Mouse (Mus musculus): ENCODE measurements around the gene Tspan1.

Tspan1 gene

GRCm38 (mm10) chr4:116167404-116167803 lies at the start of gene Tspan1:
Tspan1 (minus strand) TSS chr4:116167601.
- no peak for DNase-seq

GRCm38 (mm10) chr4:116217046-116217445 lies 49.6 kb upstream of the Tspan1 start:
- peak; percentile 51 for DNase-seq

DNA sequence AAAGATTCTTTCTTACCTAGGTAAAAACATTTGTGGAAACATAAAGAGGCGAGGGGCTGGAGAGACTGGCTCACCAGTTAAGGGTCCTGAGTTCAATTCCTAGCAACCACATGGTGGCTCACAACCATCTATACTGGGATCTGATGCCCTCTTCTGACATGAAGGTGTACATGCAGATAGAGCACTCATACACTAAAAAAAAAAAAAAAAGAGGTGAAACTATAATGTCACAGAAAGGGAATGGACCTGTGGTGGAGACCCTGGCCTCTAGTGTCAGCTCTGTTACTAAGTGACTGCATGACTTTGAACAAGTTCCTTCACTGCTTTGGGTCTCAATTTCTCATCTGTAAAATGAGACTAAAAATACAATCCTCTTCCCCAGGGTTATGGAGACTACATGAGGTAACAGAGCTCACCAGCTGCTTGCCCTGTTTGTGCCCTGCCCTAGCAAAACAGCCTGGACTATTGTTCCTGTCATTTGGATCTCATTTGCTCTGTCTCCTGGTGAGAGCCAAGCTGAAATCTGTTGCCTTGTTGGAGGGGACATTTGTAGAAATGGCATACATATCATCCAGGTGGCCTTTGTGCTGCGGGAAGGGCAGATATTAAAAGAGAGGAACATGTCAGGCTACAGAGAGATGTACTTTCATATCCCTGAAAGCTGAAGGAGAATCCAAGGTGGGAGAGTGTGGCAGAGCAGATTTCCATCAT lies 48.6 kb upstream of the Tspan1 start:
- peak; percentile 76 for DNase-seq

DNA sequence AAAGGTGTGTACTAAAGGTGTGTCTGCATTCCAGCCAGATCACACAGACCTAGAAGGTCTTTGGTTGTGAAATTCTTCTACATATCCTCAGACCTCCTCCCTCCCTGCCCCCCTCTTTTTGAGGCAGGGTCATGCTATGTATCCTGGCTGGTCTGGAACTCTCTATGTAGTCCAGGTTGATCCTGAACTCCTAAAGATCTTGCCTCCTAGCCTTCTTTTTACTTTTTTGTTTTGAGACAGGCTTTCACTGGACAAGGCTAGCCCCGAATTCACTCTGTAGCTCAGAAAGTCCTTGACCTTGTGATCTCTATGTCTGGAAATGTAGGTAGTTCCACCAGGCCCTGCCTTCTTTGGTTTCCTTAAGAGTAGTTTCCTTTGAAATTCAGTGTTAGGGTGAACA lies 41.5 kb upstream of the Tspan1 start:
- no peak for DNase-seq

DNA sequence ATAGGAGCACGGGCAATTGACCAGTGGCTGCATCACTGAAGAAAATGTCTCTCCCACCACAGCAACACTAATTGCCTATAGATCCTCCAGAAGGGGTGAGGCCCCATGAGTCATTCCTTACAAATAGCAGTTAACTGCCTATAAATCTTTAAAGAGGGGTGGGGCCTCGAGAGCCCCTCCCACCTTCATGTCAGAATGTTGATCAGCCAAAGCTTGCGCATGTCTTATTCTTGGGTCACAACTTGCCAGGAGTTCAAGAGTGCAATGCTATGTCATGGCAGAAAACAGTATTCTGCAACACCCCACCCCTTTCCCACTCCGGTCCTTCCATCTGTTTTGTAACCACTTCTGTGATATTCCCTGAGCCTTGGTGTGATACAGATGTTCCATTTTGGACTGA lies 39.1 kb upstream of the Tspan1 start:
- no peak for DNase-seq

GRCm38 (mm10) chr4:116204422-116204821 lies 37.0 kb upstream of the Tspan1 start:
- DNase-seq = no peak

GRCm38 (mm10) chr4:116198422-116198821 lies 31.0 kb upstream of the Tspan1 start:
- no peak for DNase-seq

- no peak for DNase-seq
Observed at GRCm38 (mm10) chr4:116193583-116194383, 26.4 kb upstream of the Tspan1 start.

GRCm38 (mm10) chr4:116192286-116192835 lies 25.0 kb upstream of the Tspan1 start:
- peak; percentile 94 for DNase-seq

DNA sequence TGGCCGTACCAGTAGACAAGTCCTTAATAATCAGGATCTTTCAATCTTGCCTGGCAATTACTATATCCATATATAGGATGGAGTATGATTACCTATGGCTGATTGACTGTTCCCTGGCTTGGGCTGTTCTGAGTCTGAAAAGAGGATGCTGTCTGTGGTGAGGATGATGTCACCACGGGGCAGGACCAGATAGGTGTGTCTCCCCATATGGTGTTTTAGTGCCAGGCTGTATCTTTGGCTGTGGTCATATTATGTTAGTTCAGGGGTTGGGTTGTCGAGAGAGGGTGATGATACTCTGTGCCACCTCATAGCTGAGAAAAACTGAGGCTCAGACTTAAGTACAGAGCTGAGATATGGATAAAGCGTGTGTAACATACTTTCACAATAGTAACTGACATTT lies 17.7 kb upstream of the Tspan1 start:
- DNase-seq = no peak

- peak; percentile 96 for DNase-seq
Observed at GRCm38 (mm10) chr4:116182745-116183144, 15.3 kb upstream of the Tspan1 start.

DNA sequence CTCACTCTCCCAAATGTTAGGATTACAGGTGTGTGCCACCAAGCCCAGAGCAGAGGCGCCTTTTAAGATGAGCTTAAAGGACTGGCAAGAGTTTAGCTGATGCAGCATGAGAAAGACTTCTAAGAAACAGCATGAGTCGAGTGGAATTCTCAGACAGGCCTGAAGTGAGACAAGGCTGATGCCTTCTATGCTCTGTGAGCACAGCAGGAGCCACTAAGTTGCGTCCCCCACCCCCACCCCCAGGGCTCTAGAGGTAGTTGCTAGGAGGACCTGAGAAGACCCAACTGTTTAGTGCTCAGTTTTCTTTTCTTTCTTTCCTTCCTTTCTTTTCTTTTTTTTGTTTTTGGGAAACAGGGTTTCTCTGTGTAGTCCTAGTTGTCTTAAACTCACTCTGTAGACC lies 14.7 kb upstream of the Tspan1 start:
- DNase-seq = no peak

DNA sequence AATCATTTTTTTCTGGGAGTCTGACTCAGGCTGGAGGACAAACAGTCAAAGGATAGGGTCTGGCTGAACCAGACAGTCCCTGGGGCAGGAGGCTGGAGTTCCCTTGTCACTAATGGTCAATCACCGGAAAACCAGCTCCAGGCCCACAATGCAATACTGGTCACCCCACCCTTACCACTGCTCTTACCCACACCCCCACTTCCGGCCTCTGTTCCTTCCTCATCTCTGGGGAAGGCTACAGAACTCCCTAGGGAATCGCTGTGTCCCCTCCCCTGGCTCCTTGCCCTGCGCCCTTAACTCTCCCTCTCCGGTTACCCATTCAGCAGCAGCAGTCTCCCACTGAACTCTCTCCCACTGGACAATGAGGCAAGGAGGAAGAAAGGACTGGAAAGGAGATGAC lies 9.7 kb upstream of the Tspan1 start:
- DNase-seq = peak; percentile 99

GRCm38 (mm10) chr4:116176543-116176988 lies 9.2 kb upstream of the Tspan1 start:
- DNase-seq = peak; percentile 99

DNA sequence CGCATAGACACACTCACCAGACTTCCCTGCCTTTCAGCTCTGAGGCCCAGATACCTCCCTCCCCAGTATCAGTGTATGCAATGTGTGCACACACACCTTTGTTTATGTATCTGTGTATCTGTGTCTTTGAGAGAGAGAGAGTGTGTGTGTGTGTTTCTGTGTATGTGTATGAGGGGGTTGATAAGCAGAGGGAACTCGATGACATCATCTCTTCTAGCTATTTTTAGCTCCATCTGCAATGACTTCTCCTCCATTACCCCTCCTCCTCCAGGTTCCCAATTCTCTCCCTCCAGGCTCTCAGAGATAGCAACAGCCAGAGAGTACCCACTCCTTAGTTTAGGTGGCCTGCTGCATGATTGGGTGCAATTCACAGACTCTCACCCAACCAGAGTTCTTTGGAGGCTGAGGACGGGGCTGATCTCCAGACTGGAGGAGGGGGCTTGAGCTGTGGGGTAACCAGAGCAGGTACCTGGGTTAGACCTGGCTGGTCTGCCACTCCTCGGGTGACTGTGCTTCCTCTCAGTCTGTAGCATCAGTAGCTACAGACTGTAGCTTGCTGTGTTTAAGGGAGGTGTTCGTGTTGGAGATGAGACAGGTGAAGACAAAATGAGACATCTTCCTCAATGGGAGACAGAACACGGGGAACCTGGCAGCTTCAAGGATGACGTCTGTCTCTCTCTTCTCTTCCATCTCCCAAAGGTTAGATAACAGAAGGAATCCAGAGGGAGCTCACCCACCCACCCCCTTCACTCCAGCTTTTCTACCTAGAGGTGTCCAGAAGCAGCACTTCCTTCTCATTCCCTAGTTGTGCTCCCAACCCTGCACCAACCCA lies 8.5 kb upstream of the Tspan1 start:
- DNase-seq = no peak

GRCm38 (mm10) chr4:116175136-116175535 lies 7.7 kb upstream of the Tspan1 start:
- no peak for DNase-seq

GRCm38 (mm10) chr4:116174466-116175116 lies 7.2 kb upstream of the Tspan1 start:
- no peak for DNase-seq

- no peak for DNase-seq
Observed at GRCm38 (mm10) chr4:116173752-116174151, 6.4 kb upstream of the Tspan1 start.

DNA sequence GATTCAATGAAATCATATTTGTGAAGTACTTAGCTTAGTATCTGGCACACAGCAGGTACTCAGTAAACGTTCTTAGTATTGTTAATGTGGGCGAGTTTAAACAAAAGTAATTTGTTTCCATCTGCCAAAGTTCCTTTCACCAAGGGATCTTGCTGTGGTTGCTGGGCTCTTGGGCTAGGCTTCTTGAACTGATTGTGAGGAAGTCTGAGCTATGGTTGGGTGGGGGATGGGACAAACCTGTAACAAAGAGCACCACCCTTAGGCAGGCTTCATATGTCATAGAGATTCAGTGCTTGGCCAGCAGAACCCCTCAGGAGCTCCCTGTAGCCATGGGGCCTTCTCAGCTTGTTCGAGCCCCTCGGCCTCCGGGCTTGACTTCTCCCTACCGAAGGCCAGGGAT lies 5.7 kb upstream of the Tspan1 start, which contains the start of the genes 1700042G07Rik and Gm49337:
TSS of gene 1700042G07Rik (plus strand) at position 301 of the 400 bp plus-strand sequence.
TSS of gene Gm49337 (plus strand) at position 313 of the 400 bp plus-strand sequence.
- no peak for DNase-seq

DNA sequence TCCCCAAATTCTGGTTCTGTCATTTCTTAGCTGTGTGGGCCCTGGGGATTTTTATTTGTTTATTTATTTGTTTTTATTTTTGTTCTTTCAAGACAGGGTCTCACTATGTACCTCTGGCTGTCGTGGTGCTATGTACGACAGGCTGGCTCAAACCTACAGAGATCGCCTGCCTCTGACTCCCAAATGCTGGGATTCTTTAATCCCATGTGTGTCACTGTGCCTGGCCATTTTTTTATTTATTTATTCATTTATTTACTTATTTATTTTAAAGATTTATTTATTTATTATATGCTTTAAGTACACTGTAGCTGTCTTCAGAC lies 1.9 kb upstream of the Tspan1 start:
- no peak for DNase-seq

GRCm38 (mm10) chr4:116168617-116169352 lies 1.4 kb upstream of the Tspan1 start:
- DNase-seq = peak; percentile 96

Measured in heart, adult 11 months (tissue).